Mouse (Mus musculus) left cerebral cortex, postnatal 4 days (tissue): ENCODE results near the gene Olfr1152. TPM values are rescaled to one million over a fixed set of nuclear protein-coding genes. Genes with fewer than 3 reads are reported as not detected.

Source experiments
- DNase-seq: peaks from one replicate; pipeline ENCODE4 v3.0.0-alpha.2; 2022
- intact Hi-C: fragments of 180-260 bp; cut with DNase I; formaldehyde crosslinking; loops from one replicate; pipeline ENCODE4 v1.15.1; 2025
- total RNA-seq, 2 experiments: library from RNA; stranded (reverse); gene quantifications; 2 replicates each; pipeline ENCODE4 v1.2.3; 2021

Gene Olfr1152
- not detected for total RNA-seq

DNA sequence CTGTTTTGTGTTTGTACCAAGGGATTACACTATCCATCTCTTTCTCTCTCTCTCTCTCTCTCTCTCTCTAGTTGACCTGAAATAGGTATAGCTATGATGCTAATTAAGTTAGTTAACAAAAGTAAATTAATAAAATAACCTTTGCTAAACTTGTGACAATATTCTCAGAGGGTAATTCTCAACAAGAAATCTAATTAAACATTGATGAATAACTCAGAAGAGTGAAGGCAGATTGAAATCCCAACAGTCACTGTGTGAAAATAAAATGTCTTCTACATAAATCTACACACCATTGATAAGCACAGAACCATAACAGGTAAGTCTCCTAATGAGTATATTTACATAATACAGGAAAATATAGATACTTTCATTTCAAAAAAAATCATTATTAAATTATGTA, at the start of gene Olfr1152:
Gene Olfr1152, plus strand, starts transcription at position 301 of the 400 bp plus-strand sequence.
- intact Hi-C loops = no loop called here
- no peak for DNase-seq

DNA sequence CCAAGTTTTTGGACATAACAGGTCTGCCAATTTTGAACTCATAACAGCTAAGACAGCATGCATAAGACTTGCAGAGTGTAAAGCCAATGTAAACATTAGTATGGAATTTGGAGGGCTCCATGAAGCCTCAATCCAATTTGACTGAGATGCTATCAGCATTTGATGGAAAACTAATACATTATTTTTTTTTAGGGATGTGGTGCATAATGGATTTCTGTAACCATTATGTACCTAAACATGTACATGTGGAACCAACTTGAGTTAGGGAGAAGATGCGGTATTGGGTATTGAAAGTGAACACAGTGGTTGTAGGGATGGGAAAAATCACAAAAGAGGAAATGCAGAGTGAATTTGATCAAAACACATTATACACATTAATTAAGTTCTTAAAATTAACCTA, 36.1 kb upstream of the Olfr1152 start, which contains the start of gene Olfr1148:
Gene Olfr1148, plus strand, starts transcription at position 301 of the 400 bp plus-strand sequence.
- DNase-seq = no peak
- intact Hi-C loops = no loop called here

DNA sequence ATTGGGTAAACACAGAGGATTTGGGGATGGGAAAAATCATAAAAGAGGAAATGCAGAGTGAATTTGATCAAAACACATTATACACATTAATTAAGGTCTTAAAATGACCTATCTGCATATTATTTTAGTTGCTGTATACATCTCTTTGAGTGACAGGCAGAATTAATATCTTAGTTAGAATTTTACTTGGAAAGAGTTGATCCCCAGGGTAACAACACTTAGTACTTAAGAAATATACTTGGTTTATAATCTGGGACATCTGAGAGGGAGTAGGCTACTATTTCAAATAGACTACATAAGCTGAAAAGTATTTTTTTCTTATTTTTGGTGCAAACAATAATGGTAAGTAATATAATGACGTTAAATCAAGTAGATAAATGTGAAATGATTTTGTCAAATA, 22.6 kb upstream of the Olfr1152 start, which contains the start of gene Olfr1150-ps1:
Gene Olfr1150-ps1, plus strand, starts transcription at position 301 of the 400 bp plus-strand sequence.
- intact Hi-C loops = no loop called here
- DNase-seq = no peak

DNA sequence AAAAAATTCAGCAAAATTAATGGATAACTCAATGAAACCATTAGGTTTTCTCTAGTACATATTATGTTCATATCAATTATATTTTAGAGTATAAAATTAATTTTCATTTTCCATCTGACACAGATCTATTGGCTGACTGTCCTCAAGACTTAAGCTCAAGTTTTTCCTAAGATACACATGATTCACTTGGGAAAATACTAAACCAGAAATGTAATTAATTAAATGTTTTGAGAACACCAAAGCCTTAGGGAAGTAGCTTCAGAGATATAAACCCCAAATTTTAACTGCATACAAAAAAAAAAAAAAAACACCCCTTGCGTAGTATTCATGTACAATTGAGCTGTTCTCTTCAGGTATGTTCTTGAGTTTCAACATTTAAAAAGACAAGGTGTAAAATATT, 10.7 kb upstream of the Olfr1152 start, which contains the start of gene Olfr1151:
Gene Olfr1151, plus strand, starts transcription at position 301 of the 400 bp plus-strand sequence.
- intact Hi-C loops = no loop called here
- DNase-seq = no peak

DNA sequence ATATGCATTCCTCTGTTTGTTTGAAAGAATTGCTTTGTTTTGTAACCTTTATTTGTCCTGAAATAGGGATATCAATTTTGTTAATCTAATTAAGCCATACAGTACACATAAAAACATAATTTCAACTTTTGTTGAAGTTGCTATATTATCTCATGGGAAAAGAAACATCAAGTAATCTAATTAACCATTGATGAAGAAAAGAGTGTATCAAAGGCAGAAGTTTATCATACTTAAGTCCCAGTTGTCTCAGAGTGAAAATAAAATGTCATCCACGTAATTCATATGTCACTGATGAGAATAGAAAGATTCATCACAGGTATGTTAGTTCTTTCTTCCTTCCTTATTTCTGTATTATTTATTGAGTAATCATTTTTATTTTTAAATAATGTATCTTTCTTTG, 28.4 kb downstream of the Olfr1152 start, which contains the start of gene Olfr1153:
Gene Olfr1153, plus strand, starts transcription at position 301 of the 400 bp plus-strand sequence.
- DNase-seq = no peak
- intact Hi-C loops = no loop called here

DNA sequence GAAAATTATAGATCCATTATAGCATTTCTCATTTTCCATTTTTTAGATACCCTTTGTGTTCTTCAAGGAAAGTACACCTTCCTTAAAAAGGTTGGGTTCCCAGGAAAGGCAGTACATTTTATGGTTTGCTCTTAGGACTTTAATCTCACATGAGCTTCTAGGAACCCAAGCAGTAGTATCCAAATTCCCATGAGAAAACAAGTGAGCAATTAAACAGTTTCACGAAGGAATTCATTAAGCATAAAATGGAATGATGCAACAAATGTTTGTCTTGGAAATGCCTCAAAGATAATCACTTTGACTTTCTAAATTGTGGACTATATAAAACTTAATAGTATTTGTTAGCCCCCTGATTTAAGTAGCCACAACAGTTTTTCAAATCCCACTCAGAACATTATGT, 38.8 kb downstream of the Olfr1152 start, which contains the start of gene Olfr1154:
Gene Olfr1154, minus strand, starts transcription at position 101 of the 400 bp plus-strand sequence.
- intact Hi-C loops = no loop called here
- DNase-seq = no peak

Other genes with a start within 250 kb of the Olfr1152 start
- not detected for gene Olfr1131, start 239.4 kb upstream of the Olfr1152 start, total RNA-seq
- gene Olfr1132, start 229.0 kb upstream of the Olfr1152 start, total RNA-seq = not detected
- gene Olfr1133, start 219.1 kb upstream of the Olfr1152 start, total RNA-seq = not detected
- gene Olfr1134, start 208.0 kb upstream of the Olfr1152 start, total RNA-seq = not detected
- gene Olfr1135, start 192.8 kb upstream of the Olfr1152 start, total RNA-seq = not detected
- gene Olfr1136, start 172.5 kb upstream of the Olfr1152 start, total RNA-seq = not detected
- not detected for gene Olfr1137, start 153.3 kb upstream of the Olfr1152 start, total RNA-seq
- not detected for gene Olfr1138, start 126.5 kb upstream of the Olfr1152 start, total RNA-seq
- gene Olfr1140, start 122.7 kb upstream of the Olfr1152 start, total RNA-seq = not detected
- gene Olfr1141, start 112.5 kb upstream of the Olfr1152 start, total RNA-seq = not detected
- not detected for gene Olfr152, start 87.0 kb upstream of the Olfr1152 start, total RNA-seq
- not detected for gene Olfr1143, start 65.9 kb upstream of the Olfr1152 start, total RNA-seq
- not detected for gene Olfr1145, start 56.7 kb upstream of the Olfr1152 start, total RNA-seq
- gene Olfr1148, start 36.0 kb upstream of the Olfr1152 start, total RNA-seq = not detected
- gene Olfr1150-ps1, start 22.5 kb upstream of the Olfr1152 start, total RNA-seq = not detected
- not detected for gene Olfr1151, start 10.6 kb upstream of the Olfr1152 start, total RNA-seq
- gene Olfr1153, start 28.5 kb downstream of the Olfr1152 start, total RNA-seq = not detected
- not detected for gene Olfr1154, start 38.7 kb downstream of the Olfr1152 start, total RNA-seq
- not detected for gene Olfr1155, start 78.6 kb downstream of the Olfr1152 start, total RNA-seq
- under 1 TPM in 1 of 2 experiments, not detected in 1; 0.14 TPM for gene Olfr1156, start 86.6 kb downstream of the Olfr1152 start, total RNA-seq
- not detected for gene Olfr1157, start 101.8 kb downstream of the Olfr1152 start, total RNA-seq
- gene Olfr74, start 108.2 kb downstream of the Olfr1152 start, total RNA-seq = not detected
- not detected for gene Olfr1158, start 123.6 kb downstream of the Olfr1152 start, total RNA-seq
- not detected for gene Olfr1160, start 141.8 kb downstream of the Olfr1152 start, total RNA-seq
- gene Olfr1161, start 156.3 kb downstream of the Olfr1152 start, total RNA-seq = not detected
- gene Olfr73, start 171.2 kb downstream of the Olfr1152 start, total RNA-seq = not detected
- not detected for gene Olfr1162, start 184.6 kb downstream of the Olfr1152 start, total RNA-seq
- gene Olfr1163, start 205.3 kb downstream of the Olfr1152 start, total RNA-seq = not detected
- not detected for gene Olfr1164, start 227.5 kb downstream of the Olfr1152 start, total RNA-seq